Mouse (Mus musculus) right cerebral cortex, postnatal 36 days (tissue): Measurements from ENCODE around the gene Rac2.
A peak's percentile ranks its signal among the peaks of the same experiment; 100 is the strongest.

Experiments
- DNase-seq, 2 experiments: peaks; one replicate each; pipeline ENCODE4 v3.0.0; 2022; ENCODE audit warnings: low spot score in 2 of 2, mixed read lengths in 1 of 2

Rac2 gene

DNA sequence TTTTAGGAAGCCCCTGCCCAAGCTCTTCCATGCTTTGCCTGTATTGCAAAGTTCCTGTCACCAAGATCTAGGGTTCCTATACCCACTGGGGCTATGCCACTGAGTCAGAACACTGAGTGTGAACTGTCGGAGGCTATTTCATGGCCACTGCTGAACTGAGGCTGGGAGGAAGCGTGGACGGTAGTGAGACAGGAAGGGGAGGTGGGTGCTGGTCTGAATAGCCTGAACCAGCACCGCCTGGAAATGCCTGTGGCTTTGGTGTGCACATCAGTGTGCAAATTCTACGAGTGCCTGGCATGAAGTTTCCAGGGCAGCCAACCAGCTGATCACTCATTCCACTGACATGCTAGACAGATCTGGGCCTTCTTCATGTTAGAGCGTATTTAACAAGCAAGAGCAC is 50.7 kb downstream of the Rac2 start:
- no peak for DNase-seq

DNA sequence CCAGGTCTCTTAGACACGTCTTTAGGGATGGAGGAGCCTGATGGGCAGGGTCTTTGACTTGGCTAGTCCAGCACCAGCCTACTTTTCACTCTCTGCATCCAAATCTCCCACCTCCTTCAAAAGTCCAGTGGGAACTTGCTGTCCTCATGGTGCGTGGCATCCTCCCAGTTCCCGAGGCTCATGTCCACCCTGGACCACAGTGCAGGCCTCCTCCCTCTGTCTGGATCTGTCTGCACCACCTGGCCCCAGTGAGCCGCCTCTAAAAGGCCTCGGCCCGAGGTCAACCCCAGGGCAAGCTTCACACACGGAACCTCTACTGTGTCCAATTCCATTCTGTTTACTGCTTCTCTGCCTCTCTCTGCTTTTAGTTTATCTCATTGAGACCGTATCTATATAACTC is 51.3 kb downstream of the Rac2 start:
- no peak for DNase-seq

DNA sequence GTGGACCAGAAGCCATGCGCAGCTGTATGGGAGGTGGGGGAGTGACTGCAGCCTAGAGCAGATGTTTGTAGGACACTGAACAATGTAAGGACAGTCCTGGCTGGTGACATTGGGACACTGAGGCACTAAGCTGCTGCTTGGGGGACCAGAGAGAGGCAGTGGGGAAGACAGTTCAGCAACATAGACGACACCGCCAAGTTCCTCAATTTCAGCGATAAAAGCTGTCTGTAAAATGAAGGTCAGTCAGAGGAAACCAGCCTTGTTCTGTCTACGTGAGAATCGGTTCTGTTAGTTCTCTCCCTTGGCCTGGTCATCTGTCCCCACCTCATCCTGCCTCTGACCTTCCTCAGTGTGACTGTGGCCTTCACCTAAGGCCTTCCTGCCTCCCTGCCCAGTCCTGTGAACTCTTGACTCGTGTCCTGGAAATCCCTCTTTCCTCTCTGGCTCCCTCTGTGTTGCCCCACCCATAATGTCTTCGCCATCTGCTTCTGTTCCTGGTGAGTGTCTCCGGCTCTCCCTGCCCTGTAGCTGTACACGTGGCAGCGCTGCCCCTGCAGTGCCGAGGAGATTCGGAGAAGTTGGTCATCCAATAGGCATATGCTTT is 52.4 kb downstream of the Rac2 start:
- DNase-seq = no peak

DNA sequence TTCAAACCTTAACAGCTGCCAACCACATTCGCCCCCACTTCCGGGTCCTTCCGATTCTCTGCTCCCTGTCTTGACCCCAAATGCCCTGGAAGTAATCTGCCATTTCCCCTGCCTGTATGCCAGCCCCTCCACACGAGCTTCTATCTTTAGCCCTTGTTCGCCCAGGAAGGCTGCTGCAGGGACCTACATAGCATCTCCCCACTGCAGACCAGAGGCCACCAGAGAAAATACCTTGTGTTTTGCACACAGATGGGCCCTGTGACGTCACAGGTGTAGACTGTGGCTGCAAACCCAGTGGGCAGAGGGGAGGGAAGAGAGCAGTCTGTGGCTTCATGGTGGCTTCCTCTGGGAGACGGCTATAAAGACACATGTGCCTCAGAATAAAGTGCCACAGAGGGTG is 54.4 kb downstream of the Rac2 start:
- DNase-seq = no peak

DNA sequence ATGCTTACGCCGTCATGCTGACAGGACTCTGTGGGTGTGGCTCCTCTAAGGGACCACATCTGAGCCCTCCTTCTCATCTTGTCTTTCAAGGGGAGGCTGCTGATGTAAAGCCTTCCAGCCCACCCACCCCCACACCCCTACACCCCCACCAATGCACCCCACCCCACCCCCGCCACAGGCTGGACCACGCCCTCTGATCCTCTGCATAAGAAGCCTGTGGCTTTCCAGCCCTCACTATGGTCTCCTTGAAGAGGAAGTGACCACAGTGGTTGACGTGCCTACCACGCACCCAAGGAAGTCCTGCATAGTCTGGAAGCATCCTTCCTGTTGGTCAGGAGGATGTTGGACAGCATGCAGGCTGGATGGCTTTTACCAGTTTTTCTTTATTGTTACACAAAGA is 56.8 kb downstream of the Rac2 start:
- DNase-seq = no peak

DNA sequence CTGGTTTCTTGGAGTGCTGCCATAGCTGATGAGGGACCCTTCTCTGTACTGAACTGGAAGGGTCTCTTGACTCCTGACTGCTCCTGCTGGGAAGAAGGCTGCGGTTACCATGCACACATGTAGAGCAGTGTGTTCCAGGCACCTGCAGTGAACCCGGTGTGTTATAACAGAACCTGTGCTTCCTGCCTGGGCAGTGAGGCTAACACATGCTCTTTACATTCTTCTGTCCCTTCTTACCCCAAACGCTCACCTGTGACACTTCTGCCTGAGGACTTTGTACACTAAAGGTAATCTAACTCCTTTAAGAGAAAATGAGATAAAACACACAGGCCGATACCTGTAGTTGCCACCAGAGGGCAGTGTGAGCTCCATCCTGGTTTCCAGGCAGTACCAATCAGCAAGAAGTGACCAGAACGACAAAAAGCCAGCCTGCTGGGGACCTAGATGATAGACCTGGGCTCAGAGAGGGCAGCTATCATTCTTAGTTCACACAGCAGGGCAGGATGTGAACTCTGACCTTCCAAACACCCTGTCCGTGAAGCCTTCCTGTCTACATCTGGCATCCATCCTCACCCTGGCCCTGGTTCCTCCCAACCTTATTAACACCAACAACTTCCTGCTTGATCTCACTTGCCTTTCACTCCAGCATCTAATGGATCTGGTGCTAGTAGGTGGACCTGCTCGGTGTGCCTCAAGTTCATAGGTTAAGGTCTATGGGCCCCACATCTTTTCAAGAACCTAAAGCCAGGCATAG is 58.0 kb downstream of the Rac2 start:
- peak; percentile 42 to 54 for DNase-seq

DNA sequence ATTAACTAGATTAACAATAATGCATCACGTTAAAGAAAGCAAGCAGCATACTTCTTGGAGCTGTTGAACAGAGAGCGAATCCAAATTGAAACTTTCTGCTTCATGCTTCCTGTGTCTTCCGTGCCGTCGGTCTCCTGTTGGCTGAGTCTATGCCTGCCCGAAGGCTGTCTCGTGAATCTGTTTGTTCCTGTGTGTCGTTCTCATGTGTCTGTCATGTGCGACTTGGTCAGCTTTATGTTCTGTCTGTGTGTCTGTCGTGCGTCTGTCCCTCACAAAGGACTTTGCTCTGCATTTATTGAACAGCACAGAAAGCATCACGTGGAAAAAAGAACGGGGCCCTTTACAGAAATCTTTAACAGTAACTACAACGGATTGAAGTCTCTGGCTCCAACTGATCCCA is 59.6 kb downstream of the Rac2 start:
- DNase-seq = no peak

DNA sequence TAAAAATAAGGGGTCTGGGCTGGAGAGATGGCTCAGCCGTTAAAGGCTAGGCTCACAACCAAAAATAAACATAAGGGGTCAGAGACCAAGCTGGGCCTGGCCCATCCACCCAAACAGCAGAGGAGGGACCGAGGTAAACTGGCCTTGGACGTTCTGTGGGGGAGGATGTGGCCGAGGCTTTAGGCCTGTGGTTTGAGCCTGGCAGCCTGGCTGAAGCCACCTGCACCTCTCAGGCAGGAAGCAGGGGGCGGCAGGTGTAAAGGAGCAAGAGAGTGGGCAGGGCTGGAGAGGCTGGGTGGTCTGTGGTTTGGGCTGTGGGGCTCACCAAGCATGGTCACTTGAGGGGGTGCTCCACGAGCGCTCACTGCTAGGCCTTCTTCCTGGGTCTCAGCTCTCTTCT is 60.6 kb downstream of the Rac2 start:
- no peak for DNase-seq

DNA sequence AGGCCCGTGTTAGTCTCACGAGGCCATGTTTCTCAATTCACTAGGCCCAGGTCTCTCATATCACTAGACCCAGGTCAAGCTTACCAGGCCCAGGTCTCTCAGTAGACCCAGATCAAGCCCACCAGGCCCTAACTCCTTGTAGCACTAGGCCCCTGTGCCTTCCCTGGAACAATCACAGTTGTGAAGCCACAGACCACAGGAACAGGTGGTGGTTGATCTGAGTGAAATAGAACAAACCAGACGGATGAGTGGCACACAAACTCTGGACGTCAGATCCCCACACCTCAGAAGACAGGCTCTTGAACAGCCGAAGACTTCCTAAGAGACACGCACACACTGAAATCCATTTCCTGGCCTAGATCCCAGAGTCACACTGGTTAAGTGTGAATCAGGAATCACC is 61.8 kb downstream of the Rac2 start:
- DNase-seq = no peak

DNA sequence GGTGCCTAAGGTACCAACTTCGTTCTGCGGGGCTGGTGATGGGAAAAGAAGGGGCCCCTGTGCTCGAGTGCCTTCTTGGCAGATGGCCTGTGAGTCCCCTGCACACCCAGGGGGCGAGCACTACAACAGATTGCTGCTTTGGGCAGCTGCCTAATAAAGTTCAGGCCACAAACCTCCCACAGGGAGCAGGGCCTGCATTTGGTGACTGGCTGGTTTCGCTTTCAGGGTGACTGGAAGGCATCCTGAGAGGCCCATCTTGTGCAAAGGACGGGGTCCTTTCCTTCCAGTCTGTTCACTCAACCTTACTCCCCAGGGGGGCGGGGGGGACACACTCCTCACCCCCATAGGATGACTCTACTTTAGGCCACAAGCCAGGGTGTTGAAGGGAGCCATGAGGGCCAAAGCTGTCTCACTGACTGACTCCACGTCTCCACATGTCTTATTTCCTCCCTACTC is 62.4 kb downstream of the Rac2 start:
- DNase-seq = no peak

DNA sequence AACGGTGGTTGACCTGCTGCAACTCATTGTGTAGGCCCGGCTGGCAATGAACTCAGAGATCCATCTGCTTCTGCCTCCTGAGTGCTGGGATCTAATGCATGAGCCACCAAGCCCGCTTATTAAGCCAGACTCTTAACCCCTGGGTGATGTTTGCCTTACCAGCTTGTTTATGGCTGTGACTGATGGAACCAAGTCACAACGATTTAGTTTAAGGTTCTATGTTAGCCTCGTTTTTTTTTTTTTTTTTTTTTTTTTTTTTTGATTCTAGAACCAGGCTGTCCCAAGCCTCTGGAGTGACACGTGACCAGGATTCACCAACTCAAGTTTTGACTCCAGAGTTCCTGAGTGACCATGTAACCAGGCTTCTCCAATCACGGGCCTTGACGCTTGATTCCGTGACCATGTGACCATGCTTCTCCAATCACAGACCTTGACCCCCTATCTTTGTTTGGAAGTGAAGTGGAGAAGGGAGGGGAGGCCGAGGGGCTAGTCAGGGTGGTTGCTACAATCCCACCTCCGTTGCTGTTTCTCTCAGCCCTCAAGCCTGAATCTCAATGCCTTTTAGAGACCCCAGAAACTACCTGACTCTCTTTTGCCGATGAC is 63.2 kb downstream of the Rac2 start:
- DNase-seq = no peak
